Mouse (Mus musculus) forebrain, embryonic 10.5 days (tissue): ENCODE measurements around the gene Zfp526. TPM values are rescaled to one million over a fixed set of nuclear protein-coding genes. Genes with fewer than 3 reads are reported as not detected.

ENCODE experiments used
- DNase-seq: peaks from one replicate; pipeline ENCODE4 v3.0.0-alpha.2; 2017; ENCODE audit warnings: low spot score; ENCODE audit errors: extremely low spot score
- H3K27ac ChIP-seq: fragments of 300-500 bp; sonication (generic); 2 replicates; pipeline ENCODE4 v1.5.1; 2016; ENCODE audit warnings: mild to moderate bottlenecking
- H3K27me3 ChIP-seq: fragments of 300-500 bp; sonication (generic); 2 replicates; pipeline ENCODE4 v1.6.1; 2016; ENCODE audit warnings: mild to moderate bottlenecking; ENCODE audit not compliant: poor library complexity, severe bottlenecking
- H3K36me3 ChIP-seq: fragments of 300-500 bp; sonication (generic); replicated peaks from 2 replicates; pipeline ENCODE4 v1.6.1; 2016; ENCODE audit warnings: mild to moderate bottlenecking, moderate library complexity
- H3K4me1 ChIP-seq: fragments of 300-500 bp; sonication (generic); 2 replicates; pipeline ENCODE4 v1.6.1; 2016
- H3K4me3 ChIP-seq: fragments of 300-500 bp; sonication (generic); 2 replicates; pipeline ENCODE4 v1.5.1; 2016; ENCODE audit warnings: mild to moderate bottlenecking, moderate library complexity
- H3K9me3 ChIP-seq: fragments of 300-500 bp; sonication (generic); 2 replicates; pipeline ENCODE4 v1.6.1; 2016; ENCODE audit warnings: mild to moderate bottlenecking, moderate library complexity
- WGBS: fragments of 180-500 bp; shearing (Covaris S2); methylation state at CpG from one replicate; pipeline ENCODE4 v1.1.7; 2016; 5-methylcytosine and 5-hydroxymethylcytosine counted together
- polyA plus RNA-seq: library from polyadenylated mRNA; unstranded; fragments of >200 nt; fragmentation: Nextera tagmentation; extraction: Ambion mirVana; gene quantifications from 2 replicates; pipeline ENCODE4 v1.2.1, GENCODE M21; 2016

Gene Zfp526
- polyA plus RNA-seq, 1 experiment from 2014 or later, result 2.6 TPM

DNA sequence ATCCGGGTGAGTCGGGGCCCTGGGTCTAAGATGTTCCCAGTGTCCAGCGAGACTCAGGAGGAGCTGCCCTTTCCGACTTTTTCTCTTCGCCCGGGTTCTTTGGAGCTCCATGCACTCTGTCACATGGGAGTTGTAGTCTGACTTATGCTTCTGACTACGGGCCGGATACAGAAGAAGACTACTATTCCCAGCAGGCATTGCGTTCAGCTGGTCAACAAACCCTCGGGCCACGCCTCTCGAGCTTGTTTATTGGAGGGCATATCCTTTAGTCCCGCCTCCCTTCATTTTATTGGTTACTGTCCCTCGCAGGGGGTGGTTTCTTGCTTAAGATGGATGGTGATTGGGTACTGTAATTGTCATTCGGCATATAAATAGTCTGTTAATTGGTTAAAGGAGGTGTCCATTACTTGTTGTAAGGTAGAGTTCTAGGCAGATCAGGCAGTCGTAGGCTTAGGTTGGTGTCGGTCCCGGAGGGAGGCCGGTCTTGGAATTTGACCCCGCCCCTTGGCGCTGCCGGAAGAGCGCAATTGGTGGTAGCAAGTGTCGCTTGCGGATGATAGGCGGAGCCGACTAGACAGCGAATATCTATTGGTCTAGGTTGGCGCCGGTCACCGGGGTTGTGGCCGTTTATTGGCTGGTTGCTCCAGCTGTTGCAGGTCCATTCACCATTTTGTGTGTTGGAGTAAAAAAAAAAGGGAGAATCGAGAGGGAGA, 46.7 kb downstream of the Zfp526 start:
- under 1% methylated on average over 33 of the region's 33 CpGs for WGBS
- Histone ChIP-seq H3K9me3 (no peaks in the 10 kb centered on the region), H3K4me1 (peaks cover 45% of the 10 kb centered on the region), H3K36me3 (peaks cover 22% of the 10 kb centered on the region), H3K27ac (peak overlapping the region; percentile 95), H3K4me3 (peak overlapping the region; percentile 86), H3K27me3 (peaks cover 6% of the 10 kb centered on the region; the same call in 1 of the 2 replicates)
- peak; percentile 98 for DNase-seq

DNA sequence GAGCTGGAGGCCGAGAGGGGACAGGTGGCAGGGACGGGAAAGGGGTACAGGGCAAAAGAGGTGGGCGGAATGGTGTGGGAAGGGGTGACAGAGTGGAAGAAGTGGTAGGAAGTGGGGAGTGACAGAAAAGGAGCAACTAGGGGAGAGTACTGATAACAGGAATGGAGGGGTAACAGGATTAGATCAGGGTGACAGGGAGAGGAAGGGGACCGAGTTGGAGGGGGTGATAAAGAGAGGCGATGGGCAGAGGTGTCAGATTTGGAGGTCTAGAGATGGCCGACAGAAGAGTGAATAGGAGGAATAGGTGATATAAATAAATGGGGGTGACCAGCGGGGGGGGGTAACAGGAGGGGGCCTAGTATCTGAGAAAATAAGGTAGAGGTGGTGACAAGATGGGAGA, 47.4 kb downstream of the Zfp526 start:
- Histone ChIP-seq H3K27me3 (peaks cover 6% of the 10 kb centered on the region; the same call in 1 of the 2 replicates), H3K9me3 (no peaks in the 10 kb centered on the region), H3K4me3 (peak overlapping the region; percentile 86), H3K36me3 (peaks cover 29% of the 10 kb centered on the region), H3K4me1 (peaks cover 49% of the 10 kb centered on the region), H3K27ac (peak overlapping the region; percentile 95)
- no peak for DNase-seq
- WGBS, result 6% methylated on average over 7 of the region's 7 CpGs

GRCm38 (mm10) chr7:25269029-25269428, 47.8 kb downstream of the Zfp526 start:
- 50% methylated on average over 4 of the region's 4 CpGs for WGBS
- Histone ChIP-seq H3K27ac (peak overlapping the region; percentile 95), H3K4me1 (peaks cover 46% of the 10 kb centered on the region), H3K9me3 (no peaks in the 10 kb centered on the region), H3K36me3 (peaks cover 31% of the 10 kb centered on the region), H3K27me3 (peaks cover 6% of the 10 kb centered on the region; the same call in 1 of the 2 replicates), H3K4me3 (peak overlapping the region; percentile 86)
- no peak for DNase-seq

GRCm38 (mm10) chr7:25269545-25270271, 48.5 kb downstream of the Zfp526 start:
- peak overlapping the region; percentile 95 for H3K27ac ChIP-seq
- peaks cover 31% of the 10 kb centered on the region for H3K36me3 ChIP-seq
- peaks cover 44% of the 10 kb centered on the region for H3K4me1 ChIP-seq
- no peaks in the 10 kb centered on the region for H3K9me3 ChIP-seq
- 84% methylated on average over 8 of the region's 8 CpGs for WGBS
- DNase-seq, result no peak
- H3K4me3 ChIP-seq, result peak overlapping the region; percentile 86; the same call in 1 of the 2 replicates
- peaks cover 2% of the 10 kb centered on the region; the same call in 1 of the 2 replicates for H3K27me3 ChIP-seq

GRCm38 (mm10) chr7:25270652-25271633, 49.7 kb downstream of the Zfp526 start:
- WGBS, result 90% methylated on average over 35 of the region's 35 CpGs
- H3K4me3 ChIP-seq, result peak overlapping the region; percentile 11; the same call in 1 of the 2 replicates

DNA sequence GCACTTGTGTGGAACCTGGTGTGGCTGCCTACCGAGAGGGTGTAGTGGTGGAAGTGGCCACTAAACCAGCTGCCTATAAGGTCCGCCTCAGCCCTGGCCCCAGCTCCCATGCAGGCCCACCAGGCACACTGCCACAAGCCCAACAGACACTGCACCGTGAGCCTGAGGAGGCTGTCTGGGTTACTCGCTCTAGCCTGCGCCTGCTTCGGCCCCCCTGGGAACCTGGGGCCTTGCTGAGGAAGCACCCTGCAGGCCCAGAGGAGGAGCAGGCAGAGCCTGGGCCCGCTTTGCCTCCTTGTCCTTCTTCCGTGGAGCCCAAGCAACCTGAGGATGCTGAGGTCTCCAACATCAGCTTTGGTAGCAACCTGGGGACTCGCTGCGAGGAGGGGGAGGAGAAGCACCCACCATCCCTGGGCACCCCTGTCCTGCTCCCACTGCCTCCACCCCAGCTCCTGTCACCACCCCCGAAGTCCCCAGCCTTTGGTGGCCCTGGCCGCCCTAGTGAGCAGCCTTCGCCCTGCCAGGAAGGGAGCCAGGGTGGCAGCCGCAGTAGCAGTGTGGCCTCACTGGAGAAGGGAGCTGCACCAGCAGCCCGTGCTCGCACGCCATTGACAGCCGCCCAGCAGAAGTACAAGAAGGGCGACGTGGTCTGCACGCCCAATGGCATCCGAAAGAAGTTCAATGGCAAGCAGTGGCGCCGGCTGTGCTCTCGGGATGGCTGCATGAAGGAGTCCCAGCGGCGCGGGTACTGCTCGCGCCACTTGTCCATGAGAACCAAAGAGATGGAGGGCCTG, 50.6 kb downstream of the Zfp526 start:
- no peak for DNase-seq
- Histone ChIP-seq H3K27ac (0 out of 2 replicates have a peak overlapping the region, but pooled peaks have one; percentile 9), H3K4me3 (peak overlapping the region; percentile 11; the same call in 1 of the 2 replicates), H3K9me3 (no peaks in the 10 kb centered on the region), H3K27me3 (no peaks in the 10 kb centered on the region), H3K36me3 (peaks cover 31% of the 10 kb centered on the region), H3K4me1 (peaks cover 52% of the 10 kb centered on the region)
- 88% methylated on average over 30 of the region's 30 CpGs for WGBS

More at GRCm38 (mm10) chr7:25270652-25271633, 49.7 kb downstream of the Zfp526 start:
- Histone ChIP-seq H3K4me1 (peaks cover 51% of the 10 kb centered on the region), H3K27ac (peak overlapping the region; percentile 21; the same call in 1 of the 2 replicates), H3K27me3 (no peaks in the 10 kb centered on the region), H3K9me3 (no peaks in the 10 kb centered on the region), H3K36me3 (peaks cover 31% of the 10 kb centered on the region)
- no peak for DNase-seq

DNA sequence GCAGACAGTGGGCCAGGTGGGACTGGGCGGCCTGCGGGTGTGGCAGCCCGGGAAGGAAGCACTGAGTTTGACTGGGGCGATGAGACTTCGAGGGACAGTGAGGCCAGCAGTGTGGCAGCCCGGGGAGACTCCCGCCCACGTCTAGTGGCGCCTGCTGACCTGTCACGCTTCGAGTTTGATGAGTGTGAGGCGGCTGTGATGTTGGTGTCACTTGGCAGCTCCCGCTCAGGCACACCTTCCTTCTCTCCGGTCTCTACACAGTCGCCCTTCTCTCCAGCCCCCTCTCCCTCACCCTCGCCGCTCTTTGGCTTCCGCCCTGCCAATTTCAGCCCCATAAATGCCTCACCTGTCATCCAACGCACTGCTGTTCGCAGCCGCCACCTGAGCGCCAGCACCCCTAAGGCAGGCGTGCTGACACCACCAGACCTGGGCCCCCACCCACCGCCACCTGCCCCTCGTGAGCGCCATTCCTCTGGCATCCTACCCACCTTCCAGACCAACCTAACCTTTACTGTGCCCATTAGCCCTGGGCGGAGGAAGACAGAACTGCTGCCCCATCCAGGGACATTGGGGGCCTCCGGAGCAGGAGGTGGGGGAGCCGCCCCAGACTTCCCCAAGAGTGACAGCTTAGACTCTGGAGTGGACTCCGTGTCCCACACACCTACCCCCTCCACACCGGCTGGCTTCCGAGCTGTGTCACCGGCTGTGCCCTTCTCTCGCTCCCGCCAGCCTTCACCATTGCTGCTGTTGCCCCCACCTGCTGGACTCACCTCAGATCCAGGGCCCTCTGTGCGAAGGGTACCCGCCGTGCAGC, 51.4 kb downstream of the Zfp526 start:
- no peak overlapping the region for H3K4me3 ChIP-seq
- peaks cover 31% of the 10 kb centered on the region for H3K36me3 ChIP-seq
- H3K9me3 ChIP-seq, result no peaks in the 10 kb centered on the region
- H3K27ac ChIP-seq, result no peak overlapping the region; the same call in 1 of the 2 replicates
- H3K27me3 ChIP-seq, result no peaks in the 10 kb centered on the region
- 90% methylated on average over 38 of the region's 38 CpGs for WGBS
- no peak for DNase-seq
- H3K4me1 ChIP-seq, result peaks cover 57% of the 10 kb centered on the region

GRCm38 (mm10) chr7:25273259-25274241, 52.3 kb downstream of the Zfp526 start:
- H3K4me1 ChIP-seq, result peaks cover 64% of the 10 kb centered on the region
- H3K36me3 ChIP-seq, result peaks cover 31% of the 10 kb centered on the region
- 94% methylated on average over 22 of the region's 22 CpGs for WGBS
- no peaks in the 10 kb centered on the region for H3K9me3 ChIP-seq
- H3K4me3 ChIP-seq, result no peak overlapping the region
- DNase-seq, result no peak
- H3K27me3 ChIP-seq, result no peaks in the 10 kb centered on the region
- no peak overlapping the region; the same call in 1 of the 2 replicates for H3K27ac ChIP-seq

DNA sequence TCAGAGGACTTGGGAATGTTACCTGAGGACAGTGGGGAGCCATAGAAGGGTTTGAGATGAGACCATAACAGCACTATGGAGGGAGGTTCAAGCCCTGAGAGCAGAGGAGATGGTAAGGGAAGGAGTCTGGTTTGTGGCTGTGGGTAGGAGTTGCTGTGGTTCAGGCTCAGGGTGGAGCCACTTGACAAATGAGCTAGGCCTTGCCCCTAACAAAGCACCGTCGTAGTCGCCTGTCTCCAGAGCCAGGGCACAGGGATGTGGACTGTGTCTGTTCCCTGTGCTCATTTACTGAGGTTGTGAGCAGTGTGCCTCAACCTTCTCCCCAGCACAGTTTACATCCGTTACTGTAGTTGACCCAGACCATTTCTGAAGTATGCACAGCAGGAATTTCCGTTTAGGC, 53.3 kb downstream of the Zfp526 start:
- Histone ChIP-seq H3K27me3 (no peaks in the 10 kb centered on the region), H3K36me3 (peaks cover 31% of the 10 kb centered on the region), H3K9me3 (no peaks in the 10 kb centered on the region), H3K4me3 (no peak overlapping the region), H3K4me1 (peaks cover 62% of the 10 kb centered on the region), H3K27ac (no peak overlapping the region)
- DNase-seq, result no peak
- 80% methylated on average over 5 of the region's 5 CpGs for WGBS

- WGBS, result 84% methylated on average over 3 of the region's 3 CpGs
- peaks cover 31% of the 10 kb centered on the region for H3K36me3 ChIP-seq
- DNase-seq, result no peak
- no peaks in the 10 kb centered on the region for H3K9me3 ChIP-seq
- H3K4me1 ChIP-seq, result peaks cover 62% of the 10 kb centered on the region
- no peak overlapping the region for H3K27ac ChIP-seq
- H3K27me3 ChIP-seq, result no peaks in the 10 kb centered on the region
- H3K4me3 ChIP-seq, result no peak overlapping the region
These were observed 53.8 kb downstream of the Zfp526 start for GRCm38 (mm10) chr7:25274996-25275395.
